Mouse (Mus musculus): ENCODE data around the gene Xpr1.

Gene Xpr1

GRCm38 (mm10) chr1:155416701-155417677, at the start of gene Xpr1:
Gene Xpr1, minus strand, starts transcription at chr1:155417415.
- peak; percentile 96 for DNase-seq (ENCODE audit: low spot score)

- DNase-seq (ENCODE audit: low spot score) = no peak
These were observed 46.2 kb upstream of the Xpr1 start for GRCm38 (mm10) chr1:155463442-155463841.

- DNase-seq (ENCODE audit: low spot score) = no peak
These were observed 45.4 kb upstream of the Xpr1 start for GRCm38 (mm10) chr1:155462582-155462981.

GRCm38 (mm10) chr1:155457532-155457931, 40.3 kb upstream of the Xpr1 start:
- no peak for DNase-seq (ENCODE audit: low spot score)

GRCm38 (mm10) chr1:155453180-155453579, 36.0 kb upstream of the Xpr1 start:
- peak; percentile 40 for DNase-seq (ENCODE audit: low spot score)

GRCm38 (mm10) chr1:155448932-155449331, 31.7 kb upstream of the Xpr1 start:
- DNase-seq (ENCODE audit: low spot score) = no peak

- no peak for DNase-seq (ENCODE audit: low spot score)
These were observed 30.1 kb upstream of the Xpr1 start for GRCm38 (mm10) chr1:155447277-155447676.

- no peak for DNase-seq (ENCODE audit: low spot score)
These were observed 25.9 kb upstream of the Xpr1 start for GRCm38 (mm10) chr1:155443115-155443514.

- no peak for DNase-seq (ENCODE audit: low spot score)
These were observed 25.3 kb upstream of the Xpr1 start for GRCm38 (mm10) chr1:155442521-155443001.

GRCm38 (mm10) chr1:155439551-155439950, 22.3 kb upstream of the Xpr1 start:
- no peak for DNase-seq (ENCODE audit: low spot score)

- DNase-seq (ENCODE audit: low spot score) = no peak
These were observed 21.3 kb upstream of the Xpr1 start for GRCm38 (mm10) chr1:155438525-155438924.

GRCm38 (mm10) chr1:155429304-155429703, 12.1 kb upstream of the Xpr1 start:
- DNase-seq (ENCODE audit: low spot score) = no peak

GRCm38 (mm10) chr1:155427126-155427865, 10.1 kb upstream of the Xpr1 start:
- no peak for DNase-seq (ENCODE audit: low spot score)

GRCm38 (mm10) chr1:155425743-155426315, 8.6 kb upstream of the Xpr1 start:
- no peak for DNase-seq (ENCODE audit: low spot score)

GRCm38 (mm10) chr1:155425285-155425684, 8.1 kb upstream of the Xpr1 start:
- no peak for DNase-seq (ENCODE audit: low spot score)

- no peak for DNase-seq (ENCODE audit: low spot score)
These were observed 6.6 kb upstream of the Xpr1 start for GRCm38 (mm10) chr1:155423801-155424200.

- DNase-seq (ENCODE audit: low spot score) = peak; percentile 72
These were observed 4.8 kb upstream of the Xpr1 start for GRCm38 (mm10) chr1:155422022-155422421.

GRCm38 (mm10) chr1:155416147-155416700, 991 bp downstream of the Xpr1 start:
- no peak for DNase-seq (ENCODE audit: low spot score)

- no peak for DNase-seq (ENCODE audit: low spot score)
These were observed 1.8 kb downstream of the Xpr1 start for GRCm38 (mm10) chr1:155415421-155415820.

GRCm38 (mm10) chr1:155412705-155413104, 4.5 kb downstream of the Xpr1 start:
- no peak for DNase-seq (ENCODE audit: low spot score)

GRCm38 (mm10) chr1:155408577-155408966, 8.6 kb downstream of the Xpr1 start:
- no peak for DNase-seq (ENCODE audit: low spot score)

All from yolk sac, embryonic 10.5 days (tissue).